8 mouse cellular contexts compared by ENCODE assay signal in the genomic region with DNA sequence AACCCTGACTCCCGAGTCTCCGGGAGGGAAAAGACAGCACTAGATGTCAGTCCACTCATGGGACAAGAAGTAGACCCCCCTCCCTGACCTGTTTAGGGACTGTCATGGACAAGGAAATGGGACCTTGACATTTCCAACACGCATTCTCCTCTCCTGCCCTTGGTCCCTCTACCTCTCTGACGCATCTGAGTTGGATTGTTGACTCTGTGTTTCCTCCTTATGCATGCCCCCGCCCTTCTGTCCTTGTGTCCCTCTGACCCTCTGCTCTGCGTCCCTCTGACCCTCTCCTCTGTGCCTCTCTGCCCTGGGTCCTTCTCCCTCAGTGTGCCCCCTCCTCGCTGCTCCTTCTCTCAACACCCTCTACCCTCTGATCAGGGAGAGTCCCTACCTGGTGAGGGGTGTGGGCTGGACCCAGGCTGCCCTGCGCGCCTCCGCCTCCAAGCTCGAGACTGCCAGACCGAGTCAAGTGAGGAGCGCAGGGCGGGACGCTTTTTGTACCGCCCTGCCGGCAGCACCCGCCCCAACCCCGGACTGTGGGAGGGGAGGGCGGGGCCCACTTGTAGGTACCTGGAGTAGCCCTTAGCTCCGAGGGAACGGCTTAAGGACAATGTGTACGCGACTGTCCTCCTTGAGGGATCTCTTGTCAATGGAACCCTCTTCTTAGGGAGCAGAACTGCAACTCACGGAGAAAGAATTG. TPM values are rescaled to one million over a fixed set of nuclear protein-coding genes. Genes with fewer than 3 reads are reported as not detected.
DNase-seq lines count a peak whose midpoint lies in the region; ATAC-seq and TF ChIP-seq lines count a peak whose summit lies in the region.

No protein-coding gene starts in this region.

- H3K27ac ChIP-seq in forebrain, embryonic 12.5 days = no peak overlapping the region
- H3K27ac ChIP-seq in hindbrain, embryonic 10.5 days = peak overlapping the region; percentile 75
- no peak overlapping the region for H3K27ac ChIP-seq in limb, embryonic 14.5 days (replicated peaks; ENCODE audit: low read depth, low read length)
- no peak overlapping the region for H3K27ac ChIP-seq in midbrain, embryonic 15.5 days

- H3K9ac ChIP-seq in forebrain, embryonic 12.5 days = 0 out of 2 replicates have a peak overlapping the region, but pooled peaks have one; percentile 29
- H3K9ac ChIP-seq in limb, embryonic 14.5 days (ENCODE audit: low read depth, low read length, severe bottlenecking) = 0 out of 2 replicates have a peak overlapping the region, but pooled peaks have one; percentile 36
- no peak overlapping the region for H3K9ac ChIP-seq in midbrain, embryonic 15.5 days

- peak overlapping the region; percentile 43 for H3K4me2 ChIP-seq in forebrain, embryonic 12.5 days
- H3K4me2 ChIP-seq in limb, embryonic 14.5 days (replicated peaks; ENCODE audit: low read depth, low read length, severe bottlenecking) = peak overlapping the region; percentile 53
- peak overlapping the region; percentile 19 for H3K4me2 ChIP-seq in midbrain, embryonic 15.5 days

- peak overlapping the region; percentile 7; the same call in 1 of the 2 replicates for H3K4me3 ChIP-seq in forebrain, embryonic 12.5 days (replicated peaks)
- H3K4me3 ChIP-seq in hindbrain, embryonic 10.5 days = peak overlapping the region; percentile 41
- peak overlapping the region; percentile 30 for H3K4me3 ChIP-seq in limb, embryonic 14.5 days (replicated peaks; ENCODE audit: low read length)
- no peak overlapping the region for H3K4me3 ChIP-seq in midbrain, embryonic 15.5 days

- DNase-seq in 3T3-L1 (ENCODE audit: low read depth, low spot score) = peak; percentile 80
- peak; percentile 89 for DNase-seq in adrenal gland, adult 2 months
- DNase-seq in hindbrain, embryonic 10.5 days (ENCODE audit: low spot score) = peak; percentile 47
- peak; percentile 58 for DNase-seq in limb, embryonic 14.5 days (ENCODE audit: low spot score)
- DNase-seq in urinary bladder, postnatal 25 days (ENCODE audit: low spot score) = peak; percentile 66
- DNase-seq in layer of hippocampus, adult 18-20 months (ENCODE audit: low spot score in 2 of 2) = no peak

- no peak for ATAC-seq in forebrain, embryonic 12.5 days (ENCODE audit: low FRiP score)
- ATAC-seq in limb, embryonic 14.5 days (ENCODE audit: low FRiP score, low read depth) = no peak
- no peak for ATAC-seq in midbrain, embryonic 15.5 days (replicated peaks)

- no peaks in the 10 kb centered on the region for H3K9me3 ChIP-seq in forebrain, embryonic 12.5 days
- H3K9me3 ChIP-seq in hindbrain, embryonic 10.5 days = no peaks in the 10 kb centered on the region
- no peaks in the 10 kb centered on the region for H3K9me3 ChIP-seq in limb, embryonic 14.5 days (ENCODE audit: control insufficient read depth, low read length)
- no peaks in the 10 kb centered on the region for H3K9me3 ChIP-seq in midbrain, embryonic 15.5 days

- no peaks in the 10 kb centered on the region for H3K36me3 ChIP-seq in forebrain, embryonic 12.5 days (replicated peaks)
- no peaks in the 10 kb centered on the region for H3K36me3 ChIP-seq in hindbrain, embryonic 10.5 days
- no peaks in the 10 kb centered on the region for H3K36me3 ChIP-seq in limb, embryonic 14.5 days (ENCODE audit: control insufficient read depth, insufficient read depth, low read length)
- no peaks in the 10 kb centered on the region for H3K36me3 ChIP-seq in midbrain, embryonic 15.5 days (replicated peaks)

- peaks cover 48% of the 10 kb centered on the region for H3K27me3 ChIP-seq in forebrain, embryonic 12.5 days
- H3K27me3 ChIP-seq in hindbrain, embryonic 10.5 days (ENCODE audit: insufficient read depth, poor library complexity, severe bottlenecking) = peaks cover 71% of the 10 kb centered on the region
- H3K27me3 ChIP-seq in limb, embryonic 14.5 days (ENCODE audit: control insufficient read depth, insufficient read depth, low read length) = peaks cover 13% of the 10 kb centered on the region; the same call in 1 of the 2 replicates
- peaks cover 23% of the 10 kb centered on the region for H3K27me3 ChIP-seq in midbrain, embryonic 15.5 days (replicated peaks)

- TF ChIP-seq POLR2A in limb, embryonic 14.5 days (IDR thresholded peaks at IDR 0.05; ENCODE audit: borderline replicate concordance, extremely low read depth, insufficient read depth, insufficient read length) = no peak

- WGBS in forebrain, embryonic 12.5 days = 4% methylated on average over 25 of the region's 25 CpGs
- WGBS in hindbrain, embryonic 10.5 days = 3% methylated on average over 25 of the region's 25 CpGs
- WGBS in limb, embryonic 14.5 days = 8% methylated on average over 25 of the region's 25 CpGs
- WGBS in midbrain, embryonic 15.5 days = 3% methylated on average over 25 of the region's 25 CpGs

- H3K4me1 ChIP-seq in forebrain, embryonic 12.5 days = peaks cover 18% of the 10 kb centered on the region
- peaks cover 65% of the 10 kb centered on the region for H3K4me1 ChIP-seq in hindbrain, embryonic 10.5 days (replicated peaks)
- peaks cover 28% of the 10 kb centered on the region for H3K4me1 ChIP-seq in limb, embryonic 14.5 days (ENCODE audit: control insufficient read depth, insufficient read depth, low read length)
- H3K4me1 ChIP-seq in midbrain, embryonic 15.5 days = peaks cover 12% of the 10 kb centered on the region

RNA-seq across cellular contexts. Expression of a gene that starts 0.4 kb away (rescaled TPM):
- total RNA-seq in adrenal gland, adult 2 months (2021) = 100 to 1,000 TPM; 115 to 136 TPM
- 311 and 341 TPM in 2 replicates for polyA plus RNA-seq in adrenal gland, adult 2 months (2012; rRNA removed)
- 4.1 and 4.6 TPM in 2 replicates for polyA plus RNA-seq in forebrain, embryonic 12.5 days (2016; fragmentation: Nextera tagmentation; extraction: Ambion mirVana)
- 11.6 and 15.1 TPM in 2 replicates for polyA plus RNA-seq in hindbrain, embryonic 10.5 days (2016; fragmentation: Nextera tagmentation; extraction: Ambion mirVana)
- 19.9 and 23.9 TPM in 2 replicates for polyA plus RNA-seq in limb, embryonic 14.5 days (2012; rRNA removed)
- polyA plus RNA-seq in limb, embryonic 14.5 days (2014; fragmentation: Nextera tagmentation; extraction: Ambion mirVana) = 13.6 and 14.2 TPM in 2 replicates
- polyA plus RNA-seq in midbrain, embryonic 15.5 days (2015; fragmentation: Nextera tagmentation; extraction: Ambion mirVana) = 5.1 and 6.4 TPM in 2 replicates
- 10 to 100 TPM; 12.5 to 15.9 TPM for total RNA-seq in layer of hippocampus, adult 18-20 months (2021)

RNA-seq across cellular contexts. Expression of a gene that starts 35.3 kb away (rescaled TPM):
- under 1 TPM; 0.69 to 0.86 TPM for total RNA-seq in adrenal gland, adult 2 months (2021)
- 7.6 and 10.5 TPM in 2 replicates for polyA plus RNA-seq in adrenal gland, adult 2 months (2012; rRNA removed)
- polyA plus RNA-seq in forebrain, embryonic 12.5 days (2016; fragmentation: Nextera tagmentation; extraction: Ambion mirVana) = 0.10 TPM in 1 of 2 replicates, not detected in the other
- polyA plus RNA-seq in hindbrain, embryonic 10.5 days (2016; fragmentation: Nextera tagmentation; extraction: Ambion mirVana) = 0.81 and 0.85 TPM in 2 replicates
- polyA plus RNA-seq in limb, embryonic 14.5 days (2012; rRNA removed) = 0.10 and 0.37 TPM in 2 replicates
- 0.08 TPM in 1 of 2 replicates, not detected in the other for polyA plus RNA-seq in limb, embryonic 14.5 days (2014; fragmentation: Nextera tagmentation; extraction: Ambion mirVana)
- 3.3 and 3.6 TPM in 2 replicates for polyA plus RNA-seq in midbrain, embryonic 15.5 days (2015; fragmentation: Nextera tagmentation; extraction: Ambion mirVana)
- 1 to 10 TPM; 1.6 to 2.3 TPM for total RNA-seq in layer of hippocampus, adult 18-20 months (2021)

RNA-seq across cellular contexts. Expression of a gene that starts 47.7 kb away (rescaled TPM):
- total RNA-seq in adrenal gland, adult 2 months (2021) = not detected
- polyA plus RNA-seq in adrenal gland, adult 2 months (2012; rRNA removed) = not detected in 2 replicates
- not detected in 2 replicates for polyA plus RNA-seq in forebrain, embryonic 12.5 days (2016; fragmentation: Nextera tagmentation; extraction: Ambion mirVana)
- polyA plus RNA-seq in hindbrain, embryonic 10.5 days (2016; fragmentation: Nextera tagmentation; extraction: Ambion mirVana) = 0.84 TPM in 1 of 2 replicates, not detected in the other
- polyA plus RNA-seq in limb, embryonic 14.5 days (2012; rRNA removed) = 0.03 and 0.04 TPM in 2 replicates
- polyA plus RNA-seq in limb, embryonic 14.5 days (2014; fragmentation: Nextera tagmentation; extraction: Ambion mirVana) = not detected in 2 replicates
- polyA plus RNA-seq in midbrain, embryonic 15.5 days (2015; fragmentation: Nextera tagmentation; extraction: Ambion mirVana) = 0.06 and 0.08 TPM in 2 replicates
- not detected for total RNA-seq in layer of hippocampus, adult 18-20 months (2021)

Comparison
In these comparisons a context has a peak if more than half of its experiments do, and no peak if none do; other contexts are left out.
1. DNase-seq: peak in 3T3-L1 (single experiment), adrenal gland, adult 2 months (single experiment), hindbrain, embryonic 10.5 days (single experiment), limb, embryonic 14.5 days (single experiment) and urinary bladder, postnatal 25 days (single experiment); none in layer of hippocampus, adult 18-20 months (0 of 2).
2. RNA of a gene that starts 0.4 kb away (polyA plus RNA-seq): 311 to 341 TPM in adrenal gland, adult 2 months; 13.6 to 23.9 TPM in limb, embryonic 14.5 days, 11.6 to 15.1 TPM in hindbrain, embryonic 10.5 days, 5.1 to 6.4 TPM in midbrain, embryonic 15.5 days and 4.1 to 4.6 TPM in forebrain, embryonic 12.5 days; every median in the first group is over 10 times any median in the second.
3. Peak in every context shown above with its lines, with median percentiles within 50 percentile points of each other: H3K4me2 ChIP-seq.